8 mouse cellular contexts compared by ENCODE assay signal in the genomic region with DNA sequence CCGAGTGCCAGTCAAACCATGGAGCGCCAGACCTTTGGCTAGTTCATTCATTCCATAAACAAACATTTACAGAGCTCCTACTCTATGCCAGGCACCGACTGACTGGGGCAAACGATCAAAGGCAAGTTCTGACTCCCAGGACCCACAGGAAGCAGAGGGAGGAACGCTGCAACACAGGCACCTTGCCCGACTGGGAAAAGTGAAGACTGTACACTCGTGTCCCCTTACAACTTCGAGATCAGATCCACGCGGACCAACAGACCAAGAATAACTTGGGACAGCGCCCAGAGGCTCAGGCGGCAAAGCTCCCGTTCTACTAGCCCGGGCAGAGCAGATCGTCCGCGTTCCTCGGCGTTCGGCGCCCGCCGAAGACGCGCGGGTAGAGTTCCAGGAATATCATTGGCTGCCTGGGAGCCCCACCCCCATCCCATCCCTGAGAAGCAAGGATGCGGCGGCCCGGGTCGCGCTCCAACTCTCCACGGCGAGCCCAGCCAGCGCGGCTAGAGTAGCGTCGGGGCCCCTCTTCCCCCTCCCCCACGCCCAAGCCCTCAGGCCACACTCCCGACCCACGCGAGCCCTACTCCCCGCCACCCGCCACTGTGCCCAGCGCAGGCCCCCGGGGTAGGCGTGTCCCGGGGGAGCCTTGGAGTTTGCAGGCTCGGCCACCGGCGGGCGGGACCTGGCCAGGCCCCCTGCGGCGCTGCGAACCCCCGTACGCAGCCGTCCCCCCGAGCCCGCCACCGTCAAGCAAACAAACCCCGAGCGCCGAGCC. TPM values are rescaled to one million over a fixed set of nuclear protein-coding genes. Genes with fewer than 3 reads are reported as not detected.
DNase-seq lines count a peak whose midpoint lies in the region; ATAC-seq lines count a peak whose summit lies in the region.

No protein-coding gene starts in this region.

- no peaks in the 10 kb centered on the region for H3K9me3 ChIP-seq in forebrain, embryonic 11.5 days (ENCODE audit: control insufficient read depth, low read length)
- no peaks in the 10 kb centered on the region for H3K9me3 ChIP-seq in heart, embryonic 16.5 days (replicated peaks; ENCODE audit: control insufficient read depth, low read length)
- H3K9me3 ChIP-seq in lung, embryonic 16.5 days (ENCODE audit: control insufficient read depth, low read length), result no peaks in the 10 kb centered on the region

- ATAC-seq in forebrain, embryonic 11.5 days (replicated peaks; ENCODE audit: low FRiP score), result peak; percentile 84
- peak; percentile 76 for ATAC-seq in heart, embryonic 16.5 days (replicated peaks; ENCODE audit: extremely low read depth, insufficient read depth, low FRiP score)
- ATAC-seq in lung, embryonic 16.5 days (ENCODE audit: low read depth), result peak; percentile 83

- H3K4me3 ChIP-seq in forebrain, embryonic 11.5 days (ENCODE audit: low read depth, low read length), result peak overlapping the region; percentile 89
- peak overlapping the region; percentile 73 for H3K4me3 ChIP-seq in heart, embryonic 16.5 days (ENCODE audit: low read length)
- H3K4me3 ChIP-seq in lung, embryonic 16.5 days (ENCODE audit: low read length), result peak overlapping the region; percentile 78

- peak overlapping the region; percentile 79 for H3K9ac ChIP-seq in forebrain, embryonic 11.5 days (ENCODE audit: low read length)
- H3K9ac ChIP-seq in heart, embryonic 16.5 days (ENCODE audit: low read length), result peak overlapping the region; percentile 79
- peak overlapping the region; percentile 67 for H3K9ac ChIP-seq in lung, embryonic 16.5 days (ENCODE audit: low read length)

- no peaks in the 10 kb centered on the region for H3K27me3 ChIP-seq in forebrain, embryonic 11.5 days (ENCODE audit: control insufficient read depth, insufficient read depth, low read length)
- H3K27me3 ChIP-seq in heart, embryonic 16.5 days (ENCODE audit: control insufficient read depth, insufficient read depth, low read length), result peaks cover 4% of the 10 kb centered on the region; the same call in 1 of the 2 replicates
- H3K27me3 ChIP-seq in lung, embryonic 16.5 days (ENCODE audit: control insufficient read depth, insufficient read depth, low read depth, low read length), result peaks cover 10% of the 10 kb centered on the region

- peaks cover 3% of the 10 kb centered on the region; the same call in 1 of the 2 replicates for H3K4me1 ChIP-seq in forebrain, embryonic 11.5 days (replicated peaks; ENCODE audit: control insufficient read depth, insufficient read depth, low read length)
- peaks cover 26% of the 10 kb centered on the region for H3K4me1 ChIP-seq in heart, embryonic 16.5 days (ENCODE audit: control insufficient read depth, insufficient read depth, low read length)
- H3K4me1 ChIP-seq in lung, embryonic 16.5 days (replicated peaks; ENCODE audit: control insufficient read depth, insufficient read depth, low read length), result peaks cover 14% of the 10 kb centered on the region

- under 1% methylated on average over 60 of the region's 63 CpGs for WGBS in forebrain, embryonic 11.5 days
- WGBS in heart, embryonic 16.5 days, result under 1% methylated on average over 58 of the region's 63 CpGs
- WGBS in lung, embryonic 16.5 days, result under 1% methylated on average over 61 of the region's 63 CpGs

- H3K27ac ChIP-seq in forebrain, embryonic 11.5 days (ENCODE audit: low read depth, low read length), result peak overlapping the region; percentile 76
- H3K27ac ChIP-seq in heart, embryonic 16.5 days (ENCODE audit: low read length), result peak overlapping the region; percentile 74
- H3K27ac ChIP-seq in lung, embryonic 16.5 days (ENCODE audit: low read length), result peak overlapping the region; percentile 75

- DNase-seq in NIH3T3 (ENCODE audit: low read depth), result peak; percentile 31
- peak; percentile 34 for DNase-seq in c-Kit-positive CD71-positive TER-119-negative erythroid progenitor cells, embryonic 14.5 days (ENCODE audit: low read depth)
- DNase-seq in forebrain, embryonic 11.5 days (ENCODE audit: low spot score), result peak; percentile 93
- peak; percentile 90 for DNase-seq in kidney, postnatal 14 days
- DNase-seq in retina, embryonic 14.5 days (ENCODE audit: low spot score), result peak; percentile 83
- no peak for DNase-seq in natural killer cell, adult 2 months (ENCODE audit: low spot score in 2 of 2)

- no peaks in the 10 kb centered on the region for H3K36me3 ChIP-seq in forebrain, embryonic 11.5 days (ENCODE audit: control insufficient read depth, insufficient read depth, low read length)
- no peaks in the 10 kb centered on the region for H3K36me3 ChIP-seq in heart, embryonic 16.5 days (ENCODE audit: control insufficient read depth, insufficient read depth)
- no peaks in the 10 kb centered on the region for H3K36me3 ChIP-seq in lung, embryonic 16.5 days (ENCODE audit: control insufficient read depth, insufficient read depth, low read length)

- H3K4me2 ChIP-seq in forebrain, embryonic 11.5 days (ENCODE audit: low read depth, low read length, severe bottlenecking), result peak overlapping the region; percentile 76
- H3K4me2 ChIP-seq in heart, embryonic 16.5 days (ENCODE audit: low read depth, low read length), result peak overlapping the region; percentile 98
- peak overlapping the region; percentile 99 for H3K4me2 ChIP-seq in lung, embryonic 16.5 days (ENCODE audit: low read depth, low read length)

RNA-seq across cellular contexts. Expression of a gene that starts 0.9 kb away (rescaled TPM):
- 16.1 and 17.9 TPM in 2 replicates for polyA plus RNA-seq in forebrain, embryonic 11.5 days (2014; fragmentation: Nextera tagmentation; extraction: Ambion mirVana)
- 40.9 and 44.5 TPM in 2 replicates for polyA plus RNA-seq in heart, embryonic 16.5 days (2015; fragmentation: Nextera tagmentation; extraction: Ambion mirVana)
- polyA plus RNA-seq in lung, embryonic 16.5 days (2015; fragmentation: Nextera tagmentation; extraction: Ambion mirVana), result 10.9 and 14.0 TPM in 2 replicates

RNA-seq across cellular contexts. Expression of a gene that starts 26.7 kb away (rescaled TPM):
- 691 and 697 TPM in 2 replicates for polyA plus RNA-seq in forebrain, embryonic 11.5 days (2014; fragmentation: Nextera tagmentation; extraction: Ambion mirVana)
- 427 and 491 TPM in 2 replicates for polyA plus RNA-seq in heart, embryonic 16.5 days (2015; fragmentation: Nextera tagmentation; extraction: Ambion mirVana)
- 711 and 717 TPM in 2 replicates for polyA plus RNA-seq in lung, embryonic 16.5 days (2015; fragmentation: Nextera tagmentation; extraction: Ambion mirVana)

Comparison
In these comparisons a context has a peak if more than half of its experiments do, and no peak if none do; other contexts are left out.
1. DNase-seq: peak in NIH3T3 (single experiment), c-Kit-positive CD71-positive TER-119-negative erythroid progenitor cells, embryonic 14.5 days (single experiment), forebrain, embryonic 11.5 days (single experiment), kidney, postnatal 14 days (single experiment) and retina, embryonic 14.5 days (single experiment); none in natural killer cell, adult 2 months (0 of 2).
2. Peak in every context shown above with its lines, with median percentiles within 50 percentile points of each other: ATAC-seq, H3K27ac ChIP-seq, H3K4me2 ChIP-seq, H3K4me3 ChIP-seq and H3K9ac ChIP-seq.